Mouse (Mus musculus): ENCODE results near the gene Eml1.

GRCm38 (mm10) chr12:108350931-108351330 is 19.8 kb upstream of the Eml1 start:
- TF ChIP-seq CTCF (IDR thresholded peaks at IDR 0.05; ENCODE audit: control insufficient read depth, insufficient read depth, insufficient read length) (no peak), MAX (IDR thresholded peaks at IDR 0.05) (no peak), CEBPB (IDR thresholded peaks at IDR 0.05; ENCODE audit: low read depth) (no peak), MYOG (IDR thresholded peaks at IDR 0.05; ENCODE audit: control insufficient read depth, extremely low read depth, insufficient read length) (no peak), USF1 (IDR thresholded peaks at IDR 0.05; ENCODE audit: low read depth) (no peak), FOSL1 (IDR thresholded peaks at IDR 0.05; ENCODE audit: insufficient read depth, low read length, poor library complexity, severe bottlenecking) (no peak), MYOD1 (IDR thresholded peaks at IDR 0.05; ENCODE audit: control insufficient read depth, insufficient read length, low read depth) (no peak)
